Comparison of ENCODE assay signal across 23 mouse cellular contexts in the genomic region with DNA sequence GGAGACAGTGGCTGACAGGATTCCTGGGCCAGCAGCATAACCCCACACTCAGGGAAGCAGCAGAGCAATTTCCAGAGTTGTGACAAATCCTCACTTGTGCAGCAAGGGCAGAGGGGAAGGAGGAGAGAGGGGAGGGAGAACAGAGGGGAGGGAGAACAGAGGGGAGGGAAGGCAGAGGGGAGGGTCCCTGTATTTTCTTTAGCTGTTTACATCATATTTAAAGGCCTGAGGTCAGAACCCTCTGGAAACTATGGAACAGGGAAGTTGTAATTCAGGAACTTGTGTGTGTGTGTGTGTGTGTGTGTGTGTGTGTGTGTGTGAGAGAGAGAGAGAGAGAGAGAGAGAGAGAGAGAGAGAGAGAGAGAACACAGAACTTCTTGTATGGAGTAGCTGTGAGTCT. TPM values are rescaled to one million over a fixed set of nuclear protein-coding genes. Genes with fewer than 3 reads are reported as not detected.
A peak's percentile ranks its signal among the peaks of the same experiment; 100 is the strongest.
DNase-seq lines count a peak whose midpoint lies in the region; ATAC-seq lines count a peak whose summit lies in the region.
"Had no signal": no experiment of that assay in that cellular context is flagged by ENCODE, and none has a peak within 500 bp of the region (broad histone marks: within the 10 kb centered on the region; RNA-seq: fewer than 3 reads in every experiment).

No protein-coding gene starts in this region.

- peaks cover 34% of the 10 kb centered on the region for H3K4me1 ChIP-seq in kidney, embryonic 14.5 days (ENCODE audit: control insufficient read depth, insufficient read depth, low read length)
- peaks cover 22% of the 10 kb centered on the region for H3K4me1 ChIP-seq in embryonic facial prominence, embryonic 10.5 days
- H3K4me1 ChIP-seq in stomach, embryonic 14.5 days (ENCODE audit: control insufficient read depth, insufficient read depth, low read length) = no peaks in the 10 kb centered on the region
- H3K4me1 ChIP-seq: forebrain, embryonic 13.5 days; midbrain, embryonic 15.5 days had no signal

- H3K36me3 ChIP-seq in kidney, embryonic 14.5 days (ENCODE audit: control insufficient read depth, insufficient read depth, low read length) = no peaks in the 10 kb centered on the region
- H3K36me3 ChIP-seq in embryonic facial prominence, embryonic 10.5 days (replicated peaks) = no peaks in the 10 kb centered on the region
- H3K36me3 ChIP-seq in stomach, embryonic 14.5 days (ENCODE audit: control insufficient read depth, insufficient read depth, low read length) = no peaks in the 10 kb centered on the region
- H3K36me3 ChIP-seq: heart, embryonic 12.5 days; hindbrain, embryonic 12.5 days; lung, embryonic 15.5 days; midbrain, embryonic 15.5 days had no signal

- no peak overlapping the region for H3K4me3 ChIP-seq in kidney, embryonic 14.5 days (ENCODE audit: low read length)
- H3K4me3 ChIP-seq in embryonic facial prominence, embryonic 10.5 days = no peak overlapping the region
- H3K4me3 ChIP-seq in stomach, embryonic 14.5 days (ENCODE audit: low read depth, low read length) = no peak overlapping the region
- H3K4me3 ChIP-seq: forebrain, embryonic 13.5 days; heart, embryonic 12.5 days; hindbrain, embryonic 12.5 days; layer of hippocampus, adult 2 months; lung, embryonic 15.5 days; midbrain, embryonic 15.5 days; myocyte had no signal

- DNase-seq in kidney, adult 8-10 months = no peak
- DNase-seq in embryonic facial prominence, embryonic 10.5 days (ENCODE audit: low spot score) = no peak
- DNase-seq in thymus, postnatal 25 days = no peak
- no peak for DNase-seq in heart, adult 9 months (ENCODE audit: low spot score in 2 of 2)
- DNase-seq: adrenal gland, adult 2 months; B cell, adult 2 months; cerebellum, adult 2 months; gastrocnemius, postnatal 25 days; heart, postnatal 14 days; spleen, adult 18-20 months had no signal

- no peak overlapping the region for H3K9ac ChIP-seq in kidney, embryonic 14.5 days (ENCODE audit: low read depth, low read length)
- H3K9ac ChIP-seq in stomach, embryonic 14.5 days (replicated peaks; ENCODE audit: low read depth, low read length) = no peak overlapping the region
- H3K9ac ChIP-seq: forebrain, embryonic 13.5 days; heart, embryonic 12.5 days; hindbrain, embryonic 12.5 days; liver, embryonic 14.5 days; lung, embryonic 15.5 days; midbrain, embryonic 15.5 days had no signal

- no peaks in the 10 kb centered on the region for H3K9me3 ChIP-seq in kidney, embryonic 14.5 days (ENCODE audit: control insufficient read depth, low read length)
- no peaks in the 10 kb centered on the region for H3K9me3 ChIP-seq in embryonic facial prominence, embryonic 10.5 days
- no peaks in the 10 kb centered on the region for H3K9me3 ChIP-seq in stomach, embryonic 14.5 days (ENCODE audit: control insufficient read depth, low read depth, low read length)
- H3K9me3 ChIP-seq: forebrain, embryonic 13.5 days; heart, embryonic 12.5 days; hindbrain, embryonic 12.5 days; lung, embryonic 15.5 days; midbrain, embryonic 15.5 days had no signal

- 0 out of 2 replicates have a peak, but pooled peaks have one; percentile 32 for ATAC-seq in kidney, embryonic 14.5 days (ENCODE audit: low FRiP score, low TSS enrichment)
- peak; percentile 85 for ATAC-seq in granulocyte monocyte progenitor cell, adult 5-6 weeks (replicated peaks; ENCODE audit: poor library complexity, severe bottlenecking)
- ATAC-seq in stomach, embryonic 14.5 days (ENCODE audit: insufficient number of reproducible peaks, insufficient read depth, low FRiP score, low read depth) = no peak
- no peak for ATAC-seq in megakaryocyte-erythroid progenitor cell, adult 5-6 weeks (replicated peaks; ENCODE audit: low FRiP score, low TSS enrichment, poor library complexity, severe bottlenecking)
- ATAC-seq: forebrain, embryonic 13.5 days; midbrain, embryonic 15.5 days had no signal

- H3K4me2 ChIP-seq in kidney, embryonic 14.5 days (replicated peaks; ENCODE audit: low read depth, low read length) = no peak overlapping the region
- H3K4me2 ChIP-seq in stomach, embryonic 14.5 days (replicated peaks; ENCODE audit: low read depth, low read length) = no peak overlapping the region
- H3K4me2 ChIP-seq: forebrain, embryonic 13.5 days; heart, embryonic 12.5 days; hindbrain, embryonic 12.5 days; lung, embryonic 15.5 days; midbrain, embryonic 15.5 days had no signal

- peak overlapping the region; percentile 53; the same call in 1 of the 2 replicates for H3K27ac ChIP-seq in kidney, embryonic 14.5 days (ENCODE audit: low read depth, low read length)
- H3K27ac ChIP-seq in embryonic facial prominence, embryonic 10.5 days (replicated peaks) = 0 out of 2 replicates have a peak overlapping the region, but pooled peaks have one; percentile 40
- peak overlapping the region; percentile 58; the same call in 1 of the 2 replicates for H3K27ac ChIP-seq in stomach, embryonic 14.5 days (ENCODE audit: low read length)
- H3K27ac ChIP-seq: forebrain, embryonic 13.5 days; hindbrain, embryonic 12.5 days; layer of hippocampus, adult 2 months; liver, embryonic 14.5 days; lung, embryonic 15.5 days; macrophage; midbrain, embryonic 15.5 days had no signal

- H3K27me3 ChIP-seq in kidney, embryonic 14.5 days (ENCODE audit: control insufficient read depth, insufficient read depth, low read length) = no peaks in the 10 kb centered on the region
- no peaks in the 10 kb centered on the region for H3K27me3 ChIP-seq in embryonic facial prominence, embryonic 10.5 days (replicated peaks; ENCODE audit: low read depth, poor library complexity, severe bottlenecking)
- H3K27me3 ChIP-seq in stomach, embryonic 14.5 days (ENCODE audit: control insufficient read depth, insufficient read depth, low read length) = no peaks in the 10 kb centered on the region
- H3K27me3 ChIP-seq: forebrain, embryonic 13.5 days; heart, embryonic 12.5 days; hindbrain, embryonic 12.5 days; lung, embryonic 15.5 days; midbrain, embryonic 15.5 days had no signal

RNA-seq across cellular contexts. Expression of a gene that starts 19.1 kb away (rescaled TPM):
- polyA plus RNA-seq in kidney, embryonic 14.5 days (2014; fragmentation: Nextera tagmentation; extraction: Ambion mirVana) = 87.3 and 98.8 TPM in 2 replicates
- polyA plus RNA-seq in embryonic facial prominence, embryonic 10.5 days (2016; fragmentation: Nextera tagmentation; extraction: Ambion mirVana) = 108 and 110 TPM in 2 replicates
- 8.2 and 25.2 TPM in 2 replicates for total RNA-seq in granulocyte monocyte progenitor cell, adult 5-6 weeks (2014; fragmentation: Nextera tagmentation)
- 39.1 and 42.3 TPM in 2 replicates for total RNA-seq in granulocyte monocyte progenitor cell, adult 5-6 weeks (2017)
- polyA plus RNA-seq in stomach, embryonic 14.5 days (2014; fragmentation: Nextera tagmentation; extraction: Ambion mirVana) = 89.3 and 91.6 TPM in 2 replicates
- 29.4 and 51.5 TPM in 2 replicates for total RNA-seq in megakaryocyte-erythroid progenitor cell, adult 5-6 weeks (2014; fragmentation: Nextera tagmentation)
- 31.2 and 36.0 TPM in 2 replicates for total RNA-seq in megakaryocyte-erythroid progenitor cell, adult 5-6 weeks (2017)

RNA-seq across cellular contexts. Expression of a gene that starts 21.1 kb away (rescaled TPM):
- 13.3 and 21.1 TPM in 2 replicates for polyA plus RNA-seq in kidney, embryonic 14.5 days (2014; fragmentation: Nextera tagmentation; extraction: Ambion mirVana)
- polyA plus RNA-seq in embryonic facial prominence, embryonic 10.5 days (2016; fragmentation: Nextera tagmentation; extraction: Ambion mirVana) = 6.7 TPM in 2 replicates
- 0.09 TPM in 1 of 2 replicates, not detected in the other for total RNA-seq in granulocyte monocyte progenitor cell, adult 5-6 weeks (2014; fragmentation: Nextera tagmentation)
- 0.22 and 0.88 TPM in 2 replicates for total RNA-seq in granulocyte monocyte progenitor cell, adult 5-6 weeks (2017)
- polyA plus RNA-seq in stomach, embryonic 14.5 days (2014; fragmentation: Nextera tagmentation; extraction: Ambion mirVana) = 11.2 and 14.3 TPM in 2 replicates
- total RNA-seq in megakaryocyte-erythroid progenitor cell, adult 5-6 weeks (2014; fragmentation: Nextera tagmentation) = 9.0 and 16.3 TPM in 2 replicates
- 5.3 and 7.2 TPM in 2 replicates for total RNA-seq in megakaryocyte-erythroid progenitor cell, adult 5-6 weeks (2017)

Comparison
In these comparisons a context has a peak if more than half of its experiments do, and no peak if none do; other contexts are left out.
1. ATAC-seq: peak in kidney, embryonic 14.5 days (single experiment) and granulocyte monocyte progenitor cell, adult 5-6 weeks (single experiment); none in stomach, embryonic 14.5 days (single experiment) and megakaryocyte-erythroid progenitor cell, adult 5-6 weeks (single experiment).
2. Peak in every context shown above with its lines, with median percentiles within 50 percentile points of each other: H3K27ac ChIP-seq.